Mouse (Mus musculus) embryo, embryonic 9.5 days (tissue): ENCODE data around the gene Cand2.

Source experiments
- DNase-seq: peaks from one replicate; pipeline ENCODE4 v3.0.0-alpha.2; 2017; ENCODE audit errors: extremely low spot score

The Cand2 gene

DNA sequence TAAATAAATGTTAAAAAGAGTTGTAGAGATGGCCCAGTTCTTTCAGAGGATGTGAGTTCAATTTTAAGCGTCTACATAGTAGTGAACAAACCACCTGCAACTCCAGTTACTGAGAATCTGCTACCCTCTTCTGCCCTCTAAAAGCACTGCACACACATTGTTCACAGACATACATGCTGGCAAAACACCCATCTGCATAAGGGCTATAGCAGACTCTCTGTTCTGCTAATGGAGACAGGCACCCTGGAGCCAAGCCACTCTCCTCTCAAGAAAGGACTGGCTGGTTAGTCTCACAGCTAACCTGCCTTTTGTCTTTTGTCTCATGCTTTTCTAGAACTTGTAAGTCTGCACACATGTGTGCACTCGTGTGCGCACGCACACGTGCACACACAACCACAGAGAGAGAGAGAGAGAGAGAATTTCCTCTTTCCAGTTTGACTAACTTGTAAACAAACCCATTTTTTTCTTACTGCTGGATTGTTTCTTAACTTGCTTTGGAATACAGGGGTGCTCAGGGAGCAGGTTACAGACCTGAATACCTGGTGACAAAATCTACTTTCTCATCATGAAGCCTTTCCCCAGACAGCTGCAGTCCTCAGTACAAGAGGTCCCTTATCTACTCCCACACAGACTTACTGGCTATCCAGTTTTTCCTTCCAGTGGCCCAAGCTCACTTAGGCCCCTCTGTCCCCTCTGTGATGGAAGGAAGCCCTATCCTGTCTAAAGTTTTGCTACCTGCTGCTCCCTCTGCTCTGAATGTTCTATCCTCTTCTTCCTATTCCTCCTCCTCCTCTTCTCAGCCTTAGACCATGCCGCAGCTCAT is 56.7 kb downstream of the Cand2 start:
- no peak for DNase-seq

DNA sequence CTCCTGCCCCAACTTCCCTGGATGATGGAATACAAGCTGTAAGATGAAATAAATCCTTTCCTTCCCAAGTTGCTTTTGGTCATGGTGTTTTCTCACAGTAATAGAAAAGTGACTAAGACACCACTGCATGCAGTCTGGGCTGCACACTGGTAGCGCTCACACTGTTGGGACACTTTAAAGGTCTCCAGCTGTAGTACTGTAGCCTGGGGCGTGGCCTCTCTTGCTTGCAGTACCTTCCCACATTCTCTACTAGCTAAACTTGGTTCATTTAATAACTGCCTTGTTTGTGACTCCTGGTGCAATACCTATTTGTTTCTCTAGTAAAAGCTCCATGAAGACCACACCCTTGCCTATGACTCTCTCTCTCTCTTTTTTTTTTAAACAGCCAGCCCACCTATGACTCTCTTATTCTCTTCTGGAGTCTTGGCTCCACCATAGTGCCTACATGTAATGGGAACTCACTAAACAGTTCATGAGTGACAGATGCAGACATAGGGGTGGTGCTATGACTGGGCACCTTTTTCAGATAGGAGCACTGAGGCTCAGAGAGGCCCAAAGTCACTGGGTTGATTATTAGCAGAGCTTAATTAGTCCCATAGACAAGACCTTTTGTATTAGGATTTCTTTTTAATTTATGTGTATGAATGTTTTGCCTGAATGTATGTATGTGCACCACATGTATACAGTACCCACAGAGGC is 58.0 kb downstream of the Cand2 start:
- no peak for DNase-seq

DNA sequence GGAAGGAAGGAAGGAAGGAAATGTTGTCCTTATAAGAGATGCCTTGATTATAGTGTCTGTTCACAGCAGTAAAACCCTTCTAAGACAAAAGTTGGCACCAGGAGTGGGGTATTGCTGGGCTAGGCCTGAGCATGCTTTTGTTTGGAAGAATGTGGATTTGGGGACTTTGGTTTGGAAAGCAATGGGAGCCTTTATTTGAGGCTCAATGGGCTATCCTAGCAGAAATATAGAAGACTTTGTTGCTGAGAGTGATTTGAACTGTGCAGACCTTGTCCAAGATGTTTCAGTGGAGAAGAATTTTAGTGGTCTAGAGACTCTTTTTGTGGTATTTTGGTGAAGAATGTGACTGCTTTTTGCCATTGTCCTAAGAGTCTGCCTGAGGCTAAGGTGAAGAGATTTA is 59.5 kb downstream of the Cand2 start:
- no peak for DNase-seq

GRCm38 (mm10) chr6:115838161-115838597 is 63.8 kb downstream of the Cand2 start, which contains the start of gene Efcab12:
Efcab12 (minus strand) TSS chr6:115838412.
- peak; percentile 81 for DNase-seq

GRCm38 (mm10) chr6:115838745-115839144 is 64.4 kb downstream of the Cand2 start:
- no peak for DNase-seq

DNA sequence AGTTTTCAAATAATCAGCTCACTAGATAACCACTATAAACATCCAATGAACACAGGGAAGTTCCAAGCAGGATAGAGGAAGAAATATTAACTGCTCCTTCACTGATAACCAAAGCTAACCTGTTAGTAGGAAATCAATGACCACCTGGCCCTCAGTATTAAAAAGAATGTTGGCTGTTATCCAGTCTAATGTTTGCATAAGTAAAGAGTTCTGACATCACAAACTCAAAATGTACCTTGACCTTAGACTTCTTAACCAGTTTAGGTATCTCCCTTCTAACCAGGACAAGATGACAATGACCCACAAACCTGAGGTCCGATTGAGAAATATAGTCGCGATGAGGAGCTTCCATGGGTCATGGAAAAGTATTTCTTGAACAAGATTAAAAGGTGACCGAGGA is 70.7 kb downstream of the Cand2 start:
- DNase-seq, result no peak

DNA sequence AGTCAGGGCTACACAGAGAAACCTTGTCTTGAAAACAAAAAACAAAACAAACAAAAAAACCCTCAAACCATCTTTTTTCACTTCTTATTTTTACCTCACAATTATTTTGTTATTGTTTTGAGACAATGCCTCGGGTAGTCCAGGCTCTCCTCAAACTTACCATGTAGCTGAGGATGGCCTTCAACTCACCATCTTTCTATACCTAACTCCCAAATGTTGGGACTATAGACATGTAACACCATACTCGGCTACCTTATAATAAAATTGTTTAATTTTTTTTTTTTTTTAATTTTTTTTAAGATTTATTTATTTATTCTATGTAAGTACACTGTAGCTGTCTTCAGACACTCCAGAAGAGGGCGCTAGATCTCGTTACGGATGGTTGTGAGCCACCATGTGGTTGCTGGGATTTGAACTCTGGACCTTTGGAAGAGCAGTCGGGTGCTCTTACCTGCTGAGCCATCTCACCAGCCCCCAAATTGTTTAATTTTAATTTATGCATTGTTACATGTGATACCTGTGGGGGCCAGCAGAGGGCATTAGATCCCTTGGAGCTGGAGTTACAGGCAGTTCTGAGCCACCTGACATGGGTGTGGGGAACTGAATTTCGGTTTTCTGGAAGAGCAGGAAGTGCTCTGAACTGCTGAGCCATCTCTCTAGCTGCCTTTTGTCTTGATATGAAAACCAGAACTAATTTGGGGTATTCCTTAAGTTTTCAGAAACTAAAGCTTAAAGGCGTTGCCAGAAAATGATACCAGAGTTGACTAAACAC is 72.5 kb downstream of the Cand2 start:
- DNase-seq, result peak; percentile 58

DNA sequence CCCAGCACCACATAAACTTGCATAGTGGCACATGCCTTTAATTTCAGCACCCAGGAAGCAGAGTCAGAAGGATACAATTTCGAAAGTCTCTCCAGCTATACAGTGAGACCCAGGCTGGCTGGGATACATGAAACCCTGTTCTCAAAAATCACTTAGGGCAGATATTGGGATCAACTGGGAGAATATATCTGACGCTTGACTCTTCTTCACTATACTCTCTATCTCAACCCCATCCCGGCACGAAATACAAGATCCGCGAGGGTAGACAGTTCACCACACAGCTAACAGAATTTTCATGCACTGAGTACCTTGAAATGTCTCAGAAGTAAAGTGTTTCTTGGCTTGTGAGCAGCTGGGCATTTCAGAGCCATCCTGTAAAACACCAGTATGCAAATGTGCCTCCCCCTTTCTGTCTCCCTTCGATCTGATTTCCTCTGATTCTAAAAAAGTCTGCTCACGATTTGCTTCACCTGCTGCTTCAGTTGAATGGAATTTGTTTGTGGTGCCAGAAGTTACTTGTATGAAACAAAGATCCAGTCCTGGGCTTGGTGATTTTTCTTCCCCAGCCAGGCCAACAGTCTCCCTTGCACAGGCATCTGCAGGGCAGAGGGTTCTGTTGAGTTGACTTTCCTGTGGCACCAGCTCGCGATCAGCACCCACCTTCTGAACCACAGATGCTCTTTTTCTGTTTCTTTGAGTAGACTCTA is 74.4 kb downstream of the Cand2 start:
- DNase-seq, result no peak

- no peak for DNase-seq
Observed at GRCm38 (mm10) chr6:115852446-115853090, 78.2 kb downstream of the Cand2 start.

DNA sequence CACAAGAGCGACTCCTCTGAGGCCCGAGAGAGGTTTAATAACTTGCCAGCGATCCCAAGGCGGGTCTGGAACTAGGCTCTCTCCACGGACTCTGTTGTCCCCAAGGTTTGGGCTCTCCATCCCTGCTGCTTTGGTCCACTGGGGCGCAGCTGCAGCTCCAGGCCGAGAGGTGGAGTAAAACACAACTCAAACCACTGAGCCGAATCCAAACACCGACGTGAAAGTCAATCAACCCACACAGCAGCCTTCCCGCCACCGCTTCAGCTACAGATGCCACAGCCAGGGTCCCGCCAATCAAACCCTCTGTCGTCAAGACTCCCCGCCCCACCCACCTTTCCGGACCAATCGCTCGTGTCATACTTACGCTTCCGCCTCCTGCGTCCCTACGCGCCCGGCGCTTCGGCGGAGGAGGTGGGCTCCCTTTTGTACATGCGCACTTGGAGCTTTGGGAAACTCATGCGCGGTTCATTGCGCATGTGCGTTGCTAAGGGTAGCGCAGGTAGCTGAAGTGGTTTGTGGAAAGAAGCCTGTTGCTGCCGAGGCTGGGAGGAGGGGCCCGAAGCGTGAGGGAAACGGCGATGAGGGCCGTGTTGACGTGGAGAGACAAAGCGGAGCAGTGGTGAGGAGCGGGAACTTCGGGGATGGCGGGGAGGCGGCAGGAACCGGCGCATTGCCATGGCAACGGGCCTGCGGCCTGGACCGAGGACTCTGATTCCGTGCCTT is 78.9 kb downstream of the Cand2 start, which contains the start of the genes Mbd4 and Ift122:
Gene Mbd4, minus strand, starts transcription at position 281 of the 723 bp plus-strand sequence.
Gene Ift122, plus strand, starts transcription at position 380 of the 723 bp plus-strand sequence.
- peak; percentile 98 for DNase-seq

DNA sequence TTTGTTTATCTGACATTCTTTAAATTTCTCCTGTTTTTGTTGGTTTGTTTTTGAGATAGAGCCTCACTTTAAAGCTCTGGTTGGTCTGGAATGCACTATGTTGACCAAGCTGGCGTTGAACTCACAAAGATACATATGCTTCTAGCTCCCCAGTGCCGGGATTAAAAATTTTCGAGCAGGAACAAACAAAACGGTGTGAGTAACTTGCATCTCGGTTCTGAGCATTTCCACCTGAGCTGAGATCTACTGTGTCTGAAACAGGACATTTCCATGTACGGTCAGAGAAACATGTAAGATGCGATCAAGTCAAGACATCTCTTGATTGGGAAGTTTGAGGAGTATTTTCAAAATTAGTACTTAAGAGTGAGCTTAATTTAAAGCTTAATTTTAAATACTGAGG is 79.6 kb downstream of the Cand2 start:
- no peak for DNase-seq

- DNase-seq, result no peak
Observed at GRCm38 (mm10) chr6:115854432-115854831, 80.1 kb downstream of the Cand2 start.
